Comparison of ENCODE assay signal across 8 mouse cellular contexts in genomic region chr7:70331243-70332063, GRCm38 (mm10). TPM values are rescaled to one million over a fixed set of nuclear protein-coding genes. Genes with fewer than 3 reads are reported as not detected.
A peak's percentile ranks its signal among the peaks of the same experiment; 100 is the strongest.
DNase-seq lines count a peak whose midpoint lies in the region; ATAC-seq lines count a peak whose summit lies in the region.

No protein-coding gene starts in this region.

- ATAC-seq in embryonic facial prominence, embryonic 11.5 days (replicated peaks; ENCODE audit: insufficient number of reproducible peaks, low FRiP score, low TSS enrichment, low read depth) = peak; percentile 55
- ATAC-seq in hindbrain, embryonic 12.5 days (ENCODE audit: low FRiP score) = peak; percentile 73
- 0 out of 2 replicates have a peak, but pooled peaks have one; percentile 35 for ATAC-seq in limb, embryonic 15.5 days (ENCODE audit: insufficient number of reproducible peaks, low FRiP score, low TSS enrichment, low read depth)
- peak; percentile 50; the same call in 1 of the 2 replicates for ATAC-seq in midbrain, embryonic 16.5 days
- no peak for ATAC-seq in monocyte, adult 5-6 weeks (replicated peaks; ENCODE audit: insufficient number of reproducible peaks, low FRiP score, low TSS enrichment, poor library complexity, severe bottlenecking)

- WGBS in embryonic facial prominence, embryonic 11.5 days = under 1% methylated on average over 48 of the region's 48 CpGs
- under 1% methylated on average over 45 of the region's 48 CpGs for WGBS in hindbrain, embryonic 12.5 days
- WGBS in limb, embryonic 15.5 days = under 1% methylated on average over 43 of the region's 48 CpGs
- WGBS in midbrain, embryonic 16.5 days = under 1% methylated on average over 48 of the region's 48 CpGs

- no peaks in the 10 kb centered on the region for H3K9me3 ChIP-seq in embryonic facial prominence, embryonic 11.5 days (replicated peaks; ENCODE audit: control insufficient read depth, low read length)
- no peaks in the 10 kb centered on the region for H3K9me3 ChIP-seq in hindbrain, embryonic 12.5 days (replicated peaks)
- no peaks in the 10 kb centered on the region for H3K9me3 ChIP-seq in limb, embryonic 15.5 days
- no peaks in the 10 kb centered on the region for H3K9me3 ChIP-seq in midbrain, embryonic 16.5 days (replicated peaks; ENCODE audit: control insufficient read depth, low read length, poor library complexity, severe bottlenecking)

- H3K4me1 ChIP-seq in embryonic facial prominence, embryonic 11.5 days (ENCODE audit: control insufficient read depth, insufficient read depth, low read length) = peaks cover 4% of the 10 kb centered on the region
- H3K4me1 ChIP-seq in hindbrain, embryonic 12.5 days = peaks cover 46% of the 10 kb centered on the region
- H3K4me1 ChIP-seq in limb, embryonic 15.5 days = peaks cover 30% of the 10 kb centered on the region
- no peaks in the 10 kb centered on the region; the same call in none of the 2 replicates for H3K4me1 ChIP-seq in midbrain, embryonic 16.5 days (ENCODE audit: control insufficient read depth, insufficient read depth, low read length)

- peaks cover 34% of the 10 kb centered on the region for H3K27me3 ChIP-seq in embryonic facial prominence, embryonic 11.5 days (ENCODE audit: control insufficient read depth, insufficient read depth, low read length)
- peaks cover 84% of the 10 kb centered on the region for H3K27me3 ChIP-seq in hindbrain, embryonic 12.5 days
- peaks cover 93% of the 10 kb centered on the region for H3K27me3 ChIP-seq in limb, embryonic 15.5 days
- H3K27me3 ChIP-seq in midbrain, embryonic 16.5 days (ENCODE audit: control insufficient read depth, insufficient read depth, low read depth, low read length) = peaks cover 50% of the 10 kb centered on the region

- peak overlapping the region; percentile 89 for H3K4me2 ChIP-seq in embryonic facial prominence, embryonic 11.5 days (ENCODE audit: low read depth, low read length)
- H3K4me2 ChIP-seq in hindbrain, embryonic 12.5 days (replicated peaks) = peak overlapping the region; percentile 77
- H3K4me2 ChIP-seq in limb, embryonic 15.5 days = peak overlapping the region; percentile 79
- H3K4me2 ChIP-seq in midbrain, embryonic 16.5 days (ENCODE audit: low read length) = peak overlapping the region; percentile 53

- peak; percentile 94 for DNase-seq in heart, adult 11 months
- no peak for DNase-seq in heart, adult 9 months (ENCODE audit: low spot score in 2 of 2)
- DNase-seq in embryonic facial prominence, embryonic 11.5 days (ENCODE audit: low spot score) = peak; percentile 81
- DNase-seq in left cerebral cortex, postnatal 25 days (ENCODE audit: low spot score in 2 of 2) = no peak

- H3K9ac ChIP-seq in embryonic facial prominence, embryonic 11.5 days (replicated peaks; ENCODE audit: low read length) = peak overlapping the region; percentile 22
- peak overlapping the region; percentile 33 for H3K9ac ChIP-seq in hindbrain, embryonic 12.5 days
- H3K9ac ChIP-seq in limb, embryonic 15.5 days = 0 out of 2 replicates have a peak overlapping the region, but pooled peaks have one; percentile 20
- peak overlapping the region; percentile 50 for H3K9ac ChIP-seq in midbrain, embryonic 16.5 days (ENCODE audit: low read depth, low read length)

- no peaks in the 10 kb centered on the region for H3K36me3 ChIP-seq in embryonic facial prominence, embryonic 11.5 days (replicated peaks; ENCODE audit: control insufficient read depth, insufficient read depth, low read depth, low read length)
- H3K36me3 ChIP-seq in hindbrain, embryonic 12.5 days = no peaks in the 10 kb centered on the region
- no peaks in the 10 kb centered on the region for H3K36me3 ChIP-seq in limb, embryonic 15.5 days
- no peaks in the 10 kb centered on the region for H3K36me3 ChIP-seq in midbrain, embryonic 16.5 days (ENCODE audit: control insufficient read depth, insufficient read depth, low read length)

- peak overlapping the region; percentile 42 for H3K4me3 ChIP-seq in embryonic facial prominence, embryonic 11.5 days (ENCODE audit: low read depth, low read length)
- peak overlapping the region; percentile 37 for H3K4me3 ChIP-seq in hindbrain, embryonic 12.5 days
- peak overlapping the region; percentile 41 for H3K4me3 ChIP-seq in limb, embryonic 15.5 days
- peak overlapping the region; percentile 28 for H3K4me3 ChIP-seq in midbrain, embryonic 16.5 days (ENCODE audit: low read depth, low read length)

- intact Hi-C loops in left cerebral cortex, postnatal 25 days (cut with DNase I) = loop anchor here (5.0 to 10.0 kb wide), 4 partner anchors 159 to 1957 kb away; no protein-coding TSS in a partner anchor

- H3K27ac ChIP-seq in embryonic facial prominence, embryonic 11.5 days (replicated peaks; ENCODE audit: low read depth, low read length) = peak overlapping the region; percentile 70
- peak overlapping the region; percentile 86 for H3K27ac ChIP-seq in hindbrain, embryonic 12.5 days
- H3K27ac ChIP-seq in limb, embryonic 15.5 days = no peak overlapping the region
- peak overlapping the region; percentile 78 for H3K27ac ChIP-seq in midbrain, embryonic 16.5 days (ENCODE audit: low read length)

RNA-seq across cellular contexts. Expression of gene Nr2f2, which starts 35.1 kb away (rescaled TPM):
- polyA plus RNA-seq in embryonic facial prominence, embryonic 11.5 days (2014; fragmentation: Nextera tagmentation; extraction: Ambion mirVana) = 106 and 114 TPM in 2 replicates
- polyA plus RNA-seq in hindbrain, embryonic 12.5 days (2016; fragmentation: Nextera tagmentation; extraction: Ambion mirVana) = 133 and 146 TPM in 2 replicates
- 28.0 and 34.7 TPM in 2 replicates for polyA plus RNA-seq in limb, embryonic 15.5 days (2015; fragmentation: Nextera tagmentation; extraction: Ambion mirVana)
- 78.0 and 102 TPM in 2 replicates for polyA plus RNA-seq in midbrain, embryonic 16.5 days (2015; fragmentation: Nextera tagmentation; extraction: Ambion mirVana)
- total RNA-seq in left cerebral cortex, postnatal 25 days (2021) = 10 to 100 TPM; 34.2 to 38.4 TPM
- total RNA-seq in monocyte, adult 5-6 weeks (2017) = not detected in 3 replicates

Comparison
In these comparisons a context has a peak if more than half of its experiments do, and no peak if none do; other contexts are left out.
1. DNase-seq: peak in heart, adult 11 months (single experiment) and embryonic facial prominence, embryonic 11.5 days (single experiment); none in heart, adult 9 months (0 of 2) and left cerebral cortex, postnatal 25 days (0 of 2).
2. Peak in every context shown above with its lines, with median percentiles within 50 percentile points of each other: H3K4me2 ChIP-seq, H3K4me3 ChIP-seq and H3K9ac ChIP-seq.